Mouse (Mus musculus): Measurements from ENCODE around the gene Lcn8. TPM values are rescaled to one million over a fixed set of nuclear protein-coding genes. Genes with fewer than 3 reads are reported as not detected.
A peak's percentile ranks its signal among the peaks of the same experiment; 100 is the strongest.
"Not testable (repeated sequence)": the region's sequence is repeated elsewhere in the genome, so short reads cannot be mapped to it uniquely, and the experiment has no call there.

Lcn8 gene
- total RNA-seq, 2 experiments from 2014 or later, result 5.7 to 20.3 TPM

DNA sequence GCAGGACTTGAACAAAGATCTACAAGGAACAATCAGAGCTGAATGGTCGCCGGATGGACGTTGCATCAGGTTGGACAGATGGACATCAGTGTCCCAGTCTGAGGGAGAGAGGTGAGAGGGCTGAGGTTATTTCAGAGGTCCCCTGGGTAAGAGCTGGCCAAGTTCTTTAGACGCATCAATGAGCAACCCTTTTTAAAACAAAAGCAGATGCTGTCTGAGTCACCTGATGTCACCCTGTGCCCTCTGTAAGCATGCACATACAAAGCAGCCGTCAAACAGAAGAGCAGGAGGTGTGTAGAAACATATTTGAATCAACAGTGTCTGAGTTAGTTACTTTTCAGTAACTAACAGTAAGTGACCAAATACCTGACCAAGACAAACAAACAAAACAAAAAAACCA is 11.2 kb downstream of the Lcn8 start:
- no peak for DNase-seq

DNA sequence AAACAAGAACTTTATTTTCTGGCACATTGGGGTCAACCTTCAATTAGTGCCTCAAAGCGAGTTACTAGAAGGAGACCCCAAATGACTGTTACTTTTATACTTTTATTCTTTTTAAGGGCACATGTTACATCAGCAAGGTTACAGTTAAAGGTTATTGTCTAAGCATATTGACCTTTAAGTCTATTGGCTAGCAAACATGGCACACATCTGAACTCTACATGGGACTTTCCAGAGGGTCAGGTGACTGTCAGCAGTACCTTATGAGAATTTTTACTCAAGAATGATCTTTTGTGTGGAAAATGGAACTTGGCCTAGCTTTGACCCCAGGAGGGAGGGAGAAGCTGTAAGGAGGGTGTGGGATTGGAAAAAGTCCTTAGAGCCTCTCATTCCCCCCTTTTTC is 13.6 kb downstream of the Lcn8 start:
- no peak for DNase-seq

DNA sequence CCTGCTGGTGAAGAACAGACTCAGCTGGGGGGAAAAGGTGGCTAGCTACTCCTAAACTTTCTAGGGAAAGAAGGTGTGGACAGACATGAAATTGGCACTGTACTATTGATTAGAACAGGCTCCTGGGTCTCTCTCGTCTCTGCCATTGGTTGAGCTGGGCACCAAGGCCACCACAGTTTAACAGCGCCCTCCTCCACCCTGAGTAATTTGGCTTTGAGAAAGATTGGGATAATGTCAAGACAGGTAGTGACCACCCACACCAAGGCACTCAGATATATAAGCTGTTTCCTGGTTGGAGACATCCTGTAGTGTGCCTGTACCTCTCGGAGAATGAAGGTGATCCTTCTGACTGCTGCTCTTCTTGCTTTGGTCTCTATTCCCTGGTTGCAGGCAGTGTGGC is 23.6 kb downstream of the Lcn8 start, which contains the start of gene Lcn6:
TSS of gene Lcn6 (plus strand) at position 301 of the 400 bp plus-strand sequence.
- no peak for DNase-seq

GRCm38 (mm10) chr2:25679559-25679958 is 26.6 kb downstream of the Lcn8 start:
- DNase-seq, result no peak

DNA sequence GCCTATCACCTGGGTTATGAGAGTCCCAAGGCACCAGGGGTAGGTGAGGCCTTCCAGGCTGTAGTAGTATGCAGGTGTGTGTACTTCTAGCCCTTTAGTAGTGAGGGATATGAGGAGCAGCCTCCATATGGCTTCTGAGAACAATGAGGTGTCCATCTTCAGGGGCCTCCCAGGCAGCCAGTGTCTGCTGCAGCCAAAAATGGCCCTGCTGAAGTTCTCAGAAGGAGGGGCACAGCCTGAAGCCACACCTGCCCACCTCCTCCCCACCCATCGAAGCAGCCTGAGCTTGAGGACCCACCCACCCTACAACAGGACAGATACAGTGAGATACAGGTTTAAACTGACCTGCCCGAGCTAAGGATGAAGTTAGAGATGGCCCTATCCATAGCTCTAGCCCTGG is 29.5 kb downstream of the Lcn8 start, which contains the start of gene Lcn10:
TSS of gene Lcn10 (plus strand) at position 301 of the 400 bp plus-strand sequence.
- DNase-seq, result no peak

DNA sequence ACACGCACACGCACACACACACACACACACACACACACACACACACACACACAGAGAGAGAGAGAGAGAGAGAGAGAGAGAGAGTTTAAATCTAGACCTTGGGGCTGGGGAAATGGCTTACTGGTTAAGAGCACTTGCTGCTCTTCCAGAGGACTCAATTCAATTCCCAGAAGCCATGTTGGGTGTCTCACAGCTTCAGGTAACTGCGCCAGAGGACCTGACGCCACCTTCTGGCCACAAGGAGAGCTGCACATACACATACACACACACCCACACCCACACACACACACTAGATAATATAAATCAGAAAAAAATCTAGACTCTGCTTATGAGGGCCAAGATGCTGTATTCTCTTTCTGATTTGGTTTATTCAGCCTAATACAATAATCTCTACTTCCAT is 34.0 kb downstream of the Lcn8 start:
- no peak for DNase-seq

GRCm38 (mm10) chr2:25694605-25695004 is 41.7 kb downstream of the Lcn8 start:
- DNase-seq, result peak; percentile 21

GRCm38 (mm10) chr2:25696951-25697350 is 44.0 kb downstream of the Lcn8 start:
- DNase-seq, result no peak

- DNase-seq, result no peak
Observed at GRCm38 (mm10) chr2:25698696-25699095, 45.8 kb downstream of the Lcn8 start.

GRCm38 (mm10) chr2:25699743-25700142 is 46.8 kb downstream of the Lcn8 start, which contains the start of gene Obp2a:
TSS of gene Obp2a (plus strand) at chr2:25700043.
- DNase-seq, result not testable (repeated sequence)

- no peak for DNase-seq
Observed at GRCm38 (mm10) chr2:25701001-25701400, 48.1 kb downstream of the Lcn8 start.

DNA sequence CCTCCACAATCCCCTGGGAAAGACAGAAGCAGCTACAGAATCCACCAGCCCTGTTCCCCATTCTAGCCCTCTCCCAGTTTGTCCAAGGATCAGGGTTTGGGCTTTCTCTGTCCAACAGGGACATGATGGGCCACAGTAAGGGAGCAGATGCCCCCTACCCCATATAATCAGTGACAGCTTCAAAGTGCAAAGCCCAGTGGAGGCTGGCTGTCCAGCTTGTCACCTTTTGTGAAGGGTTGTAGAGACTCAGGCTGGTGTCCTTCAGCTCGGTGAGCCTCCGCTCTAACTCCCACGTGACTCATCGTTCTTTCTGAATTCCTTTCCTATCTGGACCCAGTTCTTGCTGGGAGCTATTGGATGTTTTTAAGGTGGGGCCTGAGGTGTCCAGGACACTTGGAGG is 50.8 kb downstream of the Lcn8 start:
- no peak for DNase-seq

Other genes with a start within 250 kb of the Lcn8 start
- gene Fut7, start 229.9 kb upstream of the Lcn8 start, total RNA-seq (2021), result not detected
- gene Abca2, start 224.4 kb upstream of the Lcn8 start, total RNA-seq (2021), result 10 to 100 TPM; 12.5 to 16.2 TPM
- gene Clic3, start 196.3 kb upstream of the Lcn8 start, total RNA-seq (2021), result under 1 TPM; 0.35 to 0.64 TPM
- gene Paxx, start 192.0 kb upstream of the Lcn8 start, total RNA-seq (2021), result 10 to 100 TPM; 13.7 to 16.2 TPM
- not detected for gene Ptgds, start 183.1 kb upstream of the Lcn8 start, total RNA-seq (2021)
- not detected for gene Lcn12, start 159.2 kb upstream of the Lcn8 start, total RNA-seq (2021)
- 10 to 100 TPM; 77.2 to 77.4 TPM for gene Fbxw5, start 152.4 kb upstream of the Lcn8 start, total RNA-seq (2021)
- 1 to 10 TPM in 1 of 2 experiments, under 1 TPM in 1; 0.86 to 1.3 TPM for gene C8g, start 151.4 kb upstream of the Lcn8 start, total RNA-seq (2021)
- gene Traf2, start 106.2 kb upstream of the Lcn8 start, total RNA-seq (2021), result 10 to 100 TPM; 10.5 to 10.9 TPM
- 100 to 1,000 TPM; 142 to 162 TPM for gene Edf1, start 95.3 kb upstream of the Lcn8 start, total RNA-seq (2021)
- 1 to 10 TPM; 1.7 to 3.2 TPM for gene Mamdc4, start 78.3 kb upstream of the Lcn8 start, total RNA-seq (2021)
- gene Phpt1, start 77.9 kb upstream of the Lcn8 start, total RNA-seq (2021), result 10 to 100 TPM; 50.1 to 53.7 TPM
- not detected for gene Ajm1, start 71.4 kb upstream of the Lcn8 start, total RNA-seq (2021)
- 10 to 100 TPM; 63.5 to 67.8 TPM for gene Rabl6, start 44.6 kb upstream of the Lcn8 start, total RNA-seq (2021)
- not detected for gene Ccdc183, start 35.4 kb upstream of the Lcn8 start, total RNA-seq (2021)
- gene Tmem141, start 31.1 kb upstream of the Lcn8 start, total RNA-seq (2021), result 10 to 100 TPM; 15.2 to 16.4 TPM
- 1 to 10 TPM; 3.9 to 8.5 TPM for gene Fcna, start 25.1 kb upstream of the Lcn8 start, total RNA-seq (2021)
- not detected for gene Lcn5, start 4.8 kb downstream of the Lcn8 start, total RNA-seq (2021)
- gene Lcn6, start 23.7 kb downstream of the Lcn8 start, total RNA-seq (2021), result not detected
- not detected for gene Lcn10, start 29.6 kb downstream of the Lcn8 start, total RNA-seq (2021)
- gene Obp2a, start 46.9 kb downstream of the Lcn8 start, total RNA-seq (2021), result not detected
- gene Bmyc, start 53.6 kb downstream of the Lcn8 start, total RNA-seq (2021), result 10 to 100 TPM in 1 of 2 experiments, 1 to 10 TPM in 1; 8.4 to 11.2 TPM
- gene Obp2b, start 83.9 kb downstream of the Lcn8 start, total RNA-seq (2021), result not detected
- gene Lcn3, start 112.4 kb downstream of the Lcn8 start, total RNA-seq (2021), result not detected
- gene Lcn11, start 123.9 kb downstream of the Lcn8 start, total RNA-seq (2021), result not detected
- gene Gm13539, start 129.1 kb downstream of the Lcn8 start, total RNA-seq (2021), result not detected
- not detected for gene Glt6d1, start 162.7 kb downstream of the Lcn8 start, total RNA-seq (2021)
- not detected for gene Lcn9, start 170.0 kb downstream of the Lcn8 start, total RNA-seq (2021)
- not detected for gene Sohlh1, start 194.1 kb downstream of the Lcn8 start, total RNA-seq (2021)
- gene Kcnt1, start 210.6 kb downstream of the Lcn8 start, total RNA-seq (2021), result under 1 TPM in 1 of 2 experiments, not detected in 1; 0.27 TPM

All from gastrocnemius, postnatal 25 days (tissue).